In genomic region chr13:23535137-23536075, GRCm38 (mm10) we compare ENCODE assay signal across 7 mouse cellular contexts. TPM values are rescaled to one million over a fixed set of nuclear protein-coding genes. Genes with fewer than 3 reads are reported as not detected.
A peak's percentile ranks its signal among the peaks of the same experiment; 100 is the strongest.
DNase-seq lines count a peak whose midpoint lies in the region; ATAC-seq lines count a peak whose summit lies in the region.
"Not testable (repeated sequence)": the region's sequence is repeated elsewhere in the genome, so short reads cannot be mapped to it uniquely, and the experiment has no call there.

Hist1h3g (plus strand) TSS chr13:23535422.

- peaks cover 21% of the 10 kb centered on the region for H3K4me1 ChIP-seq in intestine, embryonic 16.5 days (ENCODE audit: control insufficient read depth, insufficient read depth, low read length)

- DNase-seq in adrenal gland, adult 8-10 months: peak; percentile 86
- DNase-seq in embryo, embryonic 9.5 days (ENCODE audit: extremely low spot score): peak; percentile 91
- peak; percentile 57 to 70 for DNase-seq in gastrocnemius, postnatal 36 days
- peak; percentile 92 to 97 for DNase-seq in left cerebral cortex, postnatal 25 days (ENCODE audit: low spot score in 2 of 2)
- peak; percentile 96 for DNase-seq in mesoderm, embryonic 11.5 days (ENCODE audit: low read depth, low spot score)
- DNase-seq in right cerebral cortex, postnatal 4 days: peak; percentile 87

- H3K9ac ChIP-seq in intestine, embryonic 16.5 days (ENCODE audit: low read depth, low read length): peak within 1 kb of the TSS; percentile 68

- intact Hi-C loops in gastrocnemius, postnatal 36 days (cut with DNase I); left cerebral cortex, postnatal 25 days (cut with DNase I): not testable (repeated sequence)

- peak within 1 kb of the TSS; percentile 55 for H3K4me3 ChIP-seq in intestine, embryonic 16.5 days (ENCODE audit: low read length)

- peak within 1 kb of the TSS; percentile 98 for H3K27ac ChIP-seq in intestine, embryonic 16.5 days (ENCODE audit: low read length)

- not testable (repeated sequence) for H3K36me3 ChIP-seq in intestine, embryonic 16.5 days (ENCODE audit: control insufficient read depth, insufficient read depth, low read length)

- WGBS in intestine, embryonic 16.5 days: 1% methylated on average over 37 of the region's 62 CpGs

- H3K9me3 ChIP-seq in intestine, embryonic 16.5 days (ENCODE audit: control insufficient read depth, low read length): not testable (repeated sequence)

- not testable (repeated sequence) for H3K27me3 ChIP-seq in intestine, embryonic 16.5 days (replicated peaks; ENCODE audit: control insufficient read depth, insufficient read depth, low read length)

- ATAC-seq in intestine, embryonic 16.5 days: peak; percentile 91

- H3K4me2 ChIP-seq in intestine, embryonic 16.5 days (ENCODE audit: low read depth, low read length): peak within 1 kb of the TSS; percentile 65

RNA-seq across cellular contexts. Expression of gene Hist1h3g, which starts in this region (rescaled TPM):
- total RNA-seq in adrenal gland, adult 8-10 months (2022): 1 to 10 TPM; 3.2 to 5.6 (median 4.7) TPM
- total RNA-seq in gastrocnemius, postnatal 36 days (2021): 1 to 10 TPM; 2.8 to 5.0 TPM
- 2.6 and 3.7 TPM in 2 replicates for polyA plus RNA-seq in intestine, embryonic 16.5 days (2015; fragmentation: Nextera tagmentation; extraction: Ambion mirVana)
- 1 to 10 TPM; 3.1 to 4.6 TPM for total RNA-seq in left cerebral cortex, postnatal 25 days (2021)

Comparison
In these comparisons a context has a peak if more than half of its experiments do, and no peak if none do; other contexts are left out.
1. Peak in every context shown above with its lines: DNase-seq, ATAC-seq, H3K4me3 ChIP-seq and H3K27ac ChIP-seq.